Mouse (Mus musculus): Measurements from ENCODE around the gene Fbxo48.

Gene Fbxo48

GRCm38 (mm10) chr11:16969650-16970049 lies 18.5 kb downstream of the Fbxo48 start:
- in situ Hi-C loops (cut with MboI, MseI): loop anchor here (5.0 kb wide), 1 partner anchor 38 kb away; no protein-coding TSS in a partner anchor

DNA sequence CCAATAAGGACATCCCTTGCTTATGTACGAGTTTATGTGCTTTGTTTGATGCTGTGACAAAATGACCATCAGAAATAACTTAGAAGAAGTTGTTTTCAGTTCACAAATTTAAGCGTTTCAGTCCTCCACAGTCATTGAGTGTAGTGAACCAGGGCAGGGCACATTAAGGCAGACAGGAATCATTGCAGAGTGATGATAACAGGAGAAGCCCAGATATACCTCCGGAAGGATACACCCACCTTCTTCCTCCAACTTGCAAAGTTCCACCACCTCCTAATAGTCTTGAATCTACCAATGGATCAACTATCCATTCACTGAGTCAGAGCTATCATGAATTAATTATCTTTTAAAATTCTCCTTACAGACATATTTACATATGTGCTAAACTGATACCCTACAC lies 20.9 kb downstream of the Fbxo48 start:
- in situ Hi-C loops (cut with MboI, MseI): loop anchor here (5.0 kb wide), 1 partner anchor 35 kb away; no protein-coding TSS in a partner anchor

DNA sequence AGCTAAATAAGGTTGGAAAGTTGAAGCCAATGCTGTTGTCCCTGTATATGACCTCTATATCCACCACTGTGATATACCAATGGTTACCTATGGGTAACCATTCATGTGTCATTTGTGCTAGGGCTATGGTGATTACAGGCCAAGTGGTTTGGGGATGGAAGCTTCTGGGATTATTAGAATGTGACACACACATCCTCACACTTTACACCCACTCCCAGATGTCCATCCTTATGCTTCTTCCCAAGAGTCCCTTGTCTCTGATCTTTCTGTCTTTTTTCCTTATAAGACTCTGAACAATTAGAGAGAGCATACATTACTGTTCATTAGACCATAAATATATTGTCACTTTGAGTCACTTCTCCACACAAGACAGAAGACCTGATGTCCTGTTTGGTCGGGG lies 21.9 kb downstream of the Fbxo48 start:
- in situ Hi-C loops (cut with MboI, MseI): loop anchor here (5.0 kb wide), 1 partner anchor 34 kb away; no protein-coding TSS in a partner anchor

DNA sequence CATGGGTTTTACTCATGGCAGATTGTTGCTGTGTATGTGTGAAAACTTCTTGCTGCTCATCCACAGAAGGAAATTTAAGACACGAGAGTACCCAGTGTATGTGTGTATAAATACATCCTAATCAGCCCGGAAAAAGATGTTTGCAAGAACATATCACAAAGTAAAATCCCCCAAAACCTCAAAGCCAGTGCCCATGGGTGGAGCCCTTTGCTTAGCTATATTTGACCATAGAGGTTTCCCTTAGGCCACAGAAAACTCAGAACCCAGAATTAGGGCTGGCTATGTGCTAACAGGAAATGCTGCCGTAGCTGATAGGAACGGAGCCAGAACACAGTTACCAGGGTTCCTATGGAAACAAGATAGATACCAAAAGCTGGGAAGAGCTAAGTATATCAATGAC lies 25.8 kb downstream of the Fbxo48 start:
- in situ Hi-C loops (cut with MboI, MseI): no loop called here

DNA sequence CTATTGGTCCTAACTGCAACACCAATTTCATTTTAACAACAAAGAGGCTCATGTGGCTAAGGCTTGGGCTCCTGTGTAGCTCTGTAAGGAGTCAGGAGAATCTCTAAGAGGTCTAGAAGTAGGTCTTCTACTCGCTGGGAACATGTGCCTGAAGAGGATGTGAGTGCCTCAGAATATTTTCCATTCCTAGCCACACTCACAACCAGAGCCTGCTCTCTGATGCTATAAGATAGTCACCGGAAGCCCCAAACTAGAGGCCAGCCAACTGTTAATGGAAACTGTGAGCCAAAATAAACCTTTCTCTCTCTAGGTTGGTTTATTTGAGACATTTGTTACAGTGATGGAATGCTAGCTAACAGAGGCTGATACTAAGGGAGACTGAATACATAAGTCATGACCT lies 26.4 kb downstream of the Fbxo48 start:
- in situ Hi-C loops (cut with MboI, MseI): no loop called here

GRCm38 (mm10) chr11:16978161-16978707 lies 27.1 kb downstream of the Fbxo48 start:
- in situ Hi-C loops (cut with MboI, MseI): no loop called here

DNA sequence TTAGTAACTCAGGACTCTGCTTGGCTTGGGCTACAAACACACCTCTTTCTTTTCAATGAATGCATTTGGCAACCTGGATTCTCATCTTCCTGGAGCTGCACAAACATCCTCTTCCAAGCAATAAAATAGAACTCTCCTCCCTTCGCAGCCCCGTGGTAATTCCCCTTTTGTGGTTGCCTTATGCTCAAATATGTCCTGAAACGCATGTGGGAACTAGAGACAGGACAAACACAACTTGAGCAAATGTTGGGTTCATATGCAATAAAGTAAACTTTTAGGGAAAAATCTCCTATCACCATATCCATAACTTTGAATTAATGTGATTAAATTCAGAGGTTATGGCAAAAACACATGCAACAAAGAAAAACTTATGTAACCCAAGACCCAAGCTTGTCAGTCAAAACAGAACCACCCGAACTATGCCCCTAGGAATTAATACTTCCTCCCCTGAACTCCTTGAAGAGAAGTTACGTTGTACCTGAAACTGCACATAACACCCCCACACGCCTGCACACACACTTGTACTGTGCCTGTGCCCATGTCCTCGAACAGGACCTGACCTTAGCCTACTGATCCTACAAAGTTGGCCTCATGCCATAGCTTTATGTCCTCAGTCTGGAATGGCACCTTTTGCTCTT lies 35.5 kb downstream of the Fbxo48 start:
- in situ Hi-C loops (cut with MboI, MseI): loop anchor here (10.0 kb wide), 1 partner anchor 158 kb away; no protein-coding TSS in a partner anchor

GRCm38 (mm10) chr11:16987745-16988328 lies 36.7 kb downstream of the Fbxo48 start:
- in situ Hi-C loops (cut with MboI, MseI): loop anchor here (10.0 kb wide), 1 partner anchor 157 kb away; no protein-coding TSS in a partner anchor

DNA sequence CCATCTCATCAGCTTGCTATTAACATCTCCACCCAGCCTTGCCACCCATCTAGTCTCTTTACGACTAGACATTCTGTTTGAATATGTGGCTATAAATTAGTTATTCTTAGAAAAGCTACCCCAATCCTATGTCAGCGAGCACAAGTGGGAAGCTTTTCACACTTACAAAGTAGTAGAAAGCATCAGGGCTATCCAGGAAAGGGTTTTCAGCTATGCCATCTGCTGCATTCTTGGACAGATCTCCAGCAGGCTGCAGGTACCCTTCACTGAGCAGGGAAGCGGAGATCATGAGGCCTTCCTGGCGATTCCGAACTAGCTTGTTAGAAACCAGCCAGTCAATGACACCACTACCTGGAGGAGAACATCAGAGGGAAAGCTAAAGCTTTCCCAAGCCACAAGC lies 38.7 kb downstream of the Fbxo48 start:
- in situ Hi-C loops (cut with MboI, MseI): loop anchor here (10.0 kb wide), 1 partner anchor 155 kb away; no protein-coding TSS in a partner anchor

DNA sequence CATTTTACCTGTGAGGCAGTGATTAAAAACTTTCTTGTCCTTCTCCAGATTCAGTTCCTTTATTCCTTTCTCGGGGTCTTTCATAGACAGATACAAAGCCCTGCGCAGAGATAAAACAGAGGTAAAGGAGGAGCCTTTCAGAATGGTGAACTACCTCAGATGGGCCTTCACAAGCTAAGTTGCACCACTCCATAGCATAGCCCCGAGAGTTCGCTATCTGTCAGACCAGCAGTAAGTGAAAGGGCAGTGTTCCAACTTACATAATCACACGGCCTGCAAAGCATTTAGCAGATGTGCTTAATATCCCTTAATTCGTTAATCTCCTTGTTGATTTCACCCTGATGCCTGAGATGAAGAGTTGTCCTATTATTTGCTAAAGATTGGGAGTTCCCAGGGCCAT lies 41.7 kb downstream of the Fbxo48 start:
- in situ Hi-C loops (cut with MboI, MseI): no loop called here

- in situ Hi-C loops (cut with MboI, MseI): no loop called here
These were observed 45.6 kb downstream of the Fbxo48 start for GRCm38 (mm10) chr11:16996818-16997217.

DNA sequence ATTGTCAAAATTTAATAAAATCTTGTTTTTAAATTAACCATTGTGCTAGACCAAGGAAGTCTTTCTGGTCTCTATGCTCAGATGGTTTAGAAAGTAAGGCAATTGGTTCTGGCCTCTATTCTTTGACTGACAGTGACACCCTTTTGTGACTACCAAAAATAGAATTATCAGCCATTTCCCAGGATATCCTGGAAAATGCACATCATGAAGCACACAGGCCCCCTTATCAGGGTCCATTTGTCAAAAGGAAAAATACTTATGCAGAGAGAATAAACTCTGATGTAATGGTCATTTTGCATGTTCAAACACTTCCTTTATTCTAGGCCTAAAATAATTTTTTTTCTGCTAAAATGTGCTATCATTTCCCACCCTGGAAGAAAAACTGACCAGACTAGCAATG lies 46.3 kb downstream of the Fbxo48 start:
- in situ Hi-C loops (cut with MboI, MseI): no loop called here

- in situ Hi-C loops (cut with MboI, MseI): no loop called here
These were observed 48.2 kb downstream of the Fbxo48 start for GRCm38 (mm10) chr11:16999387-16999786.

DNA sequence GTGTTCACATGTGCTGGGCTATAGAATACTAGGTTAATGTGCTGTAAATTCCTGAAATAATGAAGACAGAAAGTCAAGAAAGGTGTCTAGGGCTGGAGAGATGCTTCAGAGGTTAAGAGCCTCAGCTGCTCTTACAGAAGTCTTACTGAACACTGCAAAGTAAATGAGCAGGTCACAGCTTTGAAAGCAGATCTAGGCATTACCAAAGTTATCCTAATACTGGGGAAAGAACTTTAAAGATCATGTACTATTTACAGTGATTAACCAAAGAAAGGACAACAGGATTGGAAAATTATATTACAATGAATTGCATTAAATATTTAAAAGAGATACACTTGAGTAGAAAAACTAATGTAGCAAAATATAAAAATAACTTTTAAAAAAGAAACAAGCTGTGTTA lies 48.8 kb downstream of the Fbxo48 start:
- in situ Hi-C loops (cut with MboI, MseI): no loop called here

GRCm38 (mm10) chr11:17000353-17001334 lies 49.5 kb downstream of the Fbxo48 start:
- in situ Hi-C loops (cut with MboI, MseI): no loop called here

GRCm38 (mm10) chr11:17002739-17003373 lies 51.7 kb downstream of the Fbxo48 start:
- in situ Hi-C loops (cut with MboI, MseI): no loop called here

- in situ Hi-C loops (cut with MboI, MseI): no loop called here
These were observed 52.6 kb downstream of the Fbxo48 start for GRCm38 (mm10) chr11:17003757-17004156.
